Mouse (Mus musculus) bone marrow, adult 2 months (tissue): ENCODE data around the gene Rasal1. TPM values are rescaled to one million over a fixed set of nuclear protein-coding genes. Genes with fewer than 3 reads are reported as not detected.

Experiments
- H3K27ac ChIP-seq: fragments of 200-500 bp; 2 replicates; pipeline ENCODE4 v1.5.1; 2012; ENCODE audit warnings: low read depth, mild to moderate bottlenecking, control low read depth, inconsistent platforms, low read length; ENCODE audit not compliant: control insufficient read depth, poor library complexity, insufficient read depth
- H3K4me1 ChIP-seq: fragments of 200-500 bp; 2 replicates; pipeline ENCODE4 v1.6.1; 2011; ENCODE audit warnings: low read length; ENCODE audit not compliant: control insufficient read depth, insufficient read depth
- H3K4me3 ChIP-seq: fragments of 200-500 bp; replicated peaks from 2 replicates; pipeline ENCODE3; 2011; ENCODE audit warnings: mild to moderate bottlenecking, low read depth, low read length, control low read depth; ENCODE audit not compliant: control insufficient read depth
- CTCF ChIP-seq: fragments of 200-500 bp; IDR thresholded peaks from 2 replicates; pipeline ENCODE4 v1.5.1; 2011; ENCODE audit warnings: low read length, control low read depth; ENCODE audit not compliant: control insufficient read depth, insufficient read depth
- POLR2A ChIP-seq: fragments of 200-500 bp; IDR thresholded peaks from 2 replicates; pipeline ENCODE4 v1.6.1; 2011; ENCODE audit warnings: low read depth, mild to moderate bottlenecking, control low read depth, low read length, borderline replicate concordance; ENCODE audit not compliant: control insufficient read depth
- WGBS: fragments of 180-500 bp; shearing (Covaris S2); methylation state at CpG from one replicate; pipeline ENCODE4 v1.1.7; 2018; 5-methylcytosine and 5-hydroxymethylcytosine counted together
- polyA plus RNA-seq: library from polyadenylated mRNA; stranded (reverse); fragments of >200 nt; gene quantifications from 2 replicates; pipeline ENCODE4 v1.2.4, GENCODE M21; 2011; ENCODE audit warnings: low replicate concordance; ENCODE audit not compliant: missing spikeins, insufficient read depth, insufficient read length

The Rasal1 gene
- polyA plus RNA-seq, 1 experiment, result 4.6 TPM

DNA sequence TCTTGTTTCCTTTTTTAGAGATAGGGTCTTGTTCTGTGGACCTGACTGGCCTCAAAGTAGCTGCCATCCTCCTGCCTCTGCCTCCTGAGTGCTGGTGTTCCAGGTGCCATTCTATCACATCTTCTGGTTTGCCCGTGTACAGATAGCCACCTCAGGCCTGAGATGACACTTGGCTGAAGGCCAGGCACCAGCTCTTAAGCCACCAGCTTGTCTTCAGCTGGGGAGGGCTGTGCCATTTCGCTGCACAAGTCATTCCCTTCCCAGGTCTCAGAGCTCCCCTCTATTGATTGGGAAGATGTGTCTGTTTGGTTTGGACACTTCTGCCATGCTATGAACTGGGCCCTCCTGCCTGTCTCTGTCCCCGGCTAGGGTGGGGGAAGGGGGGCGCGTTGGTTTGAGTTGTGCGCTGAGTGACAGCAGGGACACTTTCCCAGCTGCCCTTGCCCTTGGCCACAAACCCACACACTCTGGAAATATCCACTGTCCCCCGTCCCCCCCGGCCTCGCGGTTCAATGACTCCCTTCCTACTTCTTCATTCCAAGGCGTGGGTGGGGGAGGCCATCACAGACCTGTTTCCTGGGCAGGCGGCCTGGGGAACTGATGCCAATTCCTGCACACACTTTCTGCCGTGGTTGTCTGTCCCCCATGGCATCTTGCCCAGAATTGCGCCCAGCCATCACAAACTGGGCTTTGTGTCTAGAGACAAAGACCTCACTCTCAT is 5.1 kb upstream of the Rasal1 start:
- H3K4me3 ChIP-seq, result no peak overlapping the region
- 5% methylated on average over 14 of the region's 14 CpGs for WGBS
- TF ChIP-seq CTCF (no peak), POLR2A (no peak)
- H3K27ac ChIP-seq, result no peak overlapping the region
- peaks cover 2% of the 10 kb centered on the region for H3K4me1 ChIP-seq

DNA sequence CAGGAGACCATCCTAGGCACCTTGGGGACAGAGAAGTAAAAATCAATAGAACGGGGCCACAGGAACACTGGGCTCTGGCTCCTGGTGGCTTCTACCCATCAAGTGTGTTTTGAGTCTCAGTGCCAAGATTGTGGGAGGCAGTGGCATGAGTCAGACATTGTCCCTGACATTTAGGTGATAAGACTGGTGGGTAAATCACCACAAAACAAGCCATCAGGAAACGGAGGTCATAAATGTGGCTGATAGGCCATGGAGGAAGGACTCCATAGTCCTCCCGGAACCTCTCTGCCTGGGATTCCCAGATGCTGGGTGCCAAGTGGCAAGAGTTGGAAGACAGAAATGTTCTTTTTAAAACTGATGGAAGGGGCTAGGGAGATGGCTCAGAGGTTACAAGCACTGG is 4.4 kb upstream of the Rasal1 start:
- Histone ChIP-seq H3K27ac (no peak overlapping the region), H3K4me1 (peaks cover 2% of the 10 kb centered on the region), H3K4me3 (no peak overlapping the region)
- 11% methylated on average over 3 of the region's 3 CpGs for WGBS
- no peak for TF ChIP-seq CTCF

DNA sequence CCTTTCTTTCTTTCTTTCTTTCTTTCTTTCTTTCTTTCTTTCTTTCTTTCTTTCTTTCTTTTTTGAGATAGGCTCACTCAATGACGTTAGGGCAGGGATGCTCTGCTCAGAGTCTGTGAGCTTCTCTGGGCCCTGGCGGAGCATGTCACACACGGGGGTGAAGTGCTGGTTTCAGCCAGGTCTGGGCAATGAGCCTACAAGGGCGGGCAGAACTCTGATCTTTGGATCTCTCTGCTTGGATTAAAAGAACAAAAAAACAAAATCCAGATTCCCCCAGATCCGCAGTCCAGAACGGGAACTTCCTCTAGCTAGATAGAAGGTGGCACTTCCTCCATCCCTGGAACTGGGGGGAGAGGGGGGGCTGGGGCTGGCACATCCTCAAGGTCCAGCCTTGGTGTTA is 2.8 kb upstream of the Rasal1 start:
- Histone ChIP-seq H3K4me1 (no peaks in the 10 kb centered on the region), H3K4me3 (no peak overlapping the region), H3K27ac (no peak overlapping the region)
- 19% methylated on average over 6 of the region's 6 CpGs for WGBS
- TF ChIP-seq POLR2A (no peak), CTCF (no peak)

DNA sequence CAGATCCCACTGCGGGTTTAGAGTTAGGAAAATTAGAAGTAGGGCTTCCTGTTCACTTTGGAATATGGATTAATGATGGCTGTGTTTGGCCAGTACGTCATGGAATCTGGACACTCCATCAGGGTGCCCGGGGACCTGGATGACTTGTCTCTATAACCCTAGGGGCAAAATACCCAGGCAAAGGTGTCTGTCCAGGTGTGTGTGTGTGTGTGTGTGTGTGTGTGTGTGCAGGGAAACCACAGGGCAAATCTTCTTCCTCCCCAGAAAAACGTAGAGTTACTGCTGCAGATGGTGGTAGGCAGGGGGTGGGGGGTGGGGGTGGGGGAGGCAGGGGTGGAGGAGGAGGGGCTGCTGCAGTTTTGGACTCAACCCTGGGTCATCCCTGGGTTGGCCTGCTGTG is 1.3 kb upstream of the Rasal1 start:
- Histone ChIP-seq H3K4me1 (no peaks in the 10 kb centered on the region), H3K4me3 (no peak overlapping the region), H3K27ac (no peak overlapping the region)
- TF ChIP-seq CTCF (no peak), POLR2A (no peak)
- WGBS, result 45% methylated on average over 4 of the region's 4 CpGs

DNA sequence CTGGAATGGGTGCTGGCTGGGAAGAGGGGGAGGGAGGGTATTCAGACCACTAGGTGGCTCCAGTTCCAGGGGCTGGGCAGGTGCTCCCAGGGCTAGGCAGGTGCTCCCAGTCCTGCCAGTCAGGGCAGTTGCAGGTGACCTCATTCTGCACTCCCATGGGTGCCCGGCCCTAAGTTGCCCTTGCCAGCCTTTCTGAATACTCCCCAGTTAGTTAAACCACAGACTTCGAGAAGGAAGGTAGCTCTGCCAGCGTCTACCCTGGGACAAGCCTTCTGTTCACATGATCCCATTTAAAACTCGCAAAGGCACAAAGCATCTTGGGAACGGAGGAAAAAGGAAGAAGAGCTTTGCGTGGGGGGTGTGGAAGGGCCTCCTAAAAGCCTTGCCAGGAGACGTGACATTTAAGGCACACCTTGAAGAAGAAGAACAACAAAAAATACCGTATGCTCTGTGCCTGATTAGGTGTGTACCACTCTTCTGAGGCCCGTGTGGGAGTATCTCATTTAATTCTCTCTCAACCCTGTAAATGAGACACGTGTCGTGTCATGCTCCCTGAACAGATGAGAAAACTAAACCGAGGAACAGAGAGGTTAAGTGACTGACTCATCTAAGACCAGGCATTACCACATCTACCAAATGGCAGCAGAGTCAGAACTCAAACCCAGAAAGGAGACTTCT is 659 bp upstream of the Rasal1 start:
- no peak for TF ChIP-seq CTCF
- 4% methylated on average over 12 of the region's 12 CpGs for WGBS
- Histone ChIP-seq H3K27ac (no peak overlapping the region), H3K4me1 (no peaks in the 10 kb centered on the region; the same call in 1 of the 2 replicates), H3K4me3 (no peak overlapping the region)

DNA sequence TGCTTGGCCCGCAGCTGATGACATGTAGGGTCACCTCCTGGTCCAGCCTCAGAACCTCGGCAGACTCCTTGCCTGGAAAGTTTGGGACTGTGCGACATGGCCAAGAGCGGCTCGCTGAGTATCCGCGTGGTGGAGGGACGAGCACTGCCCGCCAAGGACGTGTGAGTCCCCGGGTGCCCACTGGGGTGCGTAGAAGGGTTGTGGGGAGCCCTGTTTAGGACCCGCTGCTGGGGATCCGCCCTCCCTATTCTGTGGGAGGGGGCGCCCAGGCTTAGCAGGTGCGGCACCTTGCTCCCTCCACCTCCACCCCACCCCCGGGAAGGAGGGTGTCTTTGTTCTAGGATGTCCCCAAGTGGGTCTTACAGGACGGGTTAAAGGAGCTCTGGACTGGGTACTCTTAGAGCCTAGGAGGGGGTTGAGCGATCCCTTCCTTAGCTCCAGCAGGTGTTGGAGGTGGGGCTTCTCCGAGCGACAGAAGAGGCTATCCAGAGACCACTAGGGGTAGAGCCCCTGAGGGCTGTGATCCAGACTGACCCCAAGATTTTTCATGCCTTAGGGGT is 842 bp downstream of the Rasal1 start:
- Histone ChIP-seq H3K27ac (no peak overlapping the region), H3K4me3 (peak overlapping the region; percentile 51), H3K4me1 (no peaks in the 10 kb centered on the region; the same call in 1 of the 2 replicates)
- TF ChIP-seq POLR2A (no peak; the same call in 1 of the 2 replicates), CTCF (no peak)
- WGBS, result 5% methylated on average over 21 of the region's 21 CpGs

DNA sequence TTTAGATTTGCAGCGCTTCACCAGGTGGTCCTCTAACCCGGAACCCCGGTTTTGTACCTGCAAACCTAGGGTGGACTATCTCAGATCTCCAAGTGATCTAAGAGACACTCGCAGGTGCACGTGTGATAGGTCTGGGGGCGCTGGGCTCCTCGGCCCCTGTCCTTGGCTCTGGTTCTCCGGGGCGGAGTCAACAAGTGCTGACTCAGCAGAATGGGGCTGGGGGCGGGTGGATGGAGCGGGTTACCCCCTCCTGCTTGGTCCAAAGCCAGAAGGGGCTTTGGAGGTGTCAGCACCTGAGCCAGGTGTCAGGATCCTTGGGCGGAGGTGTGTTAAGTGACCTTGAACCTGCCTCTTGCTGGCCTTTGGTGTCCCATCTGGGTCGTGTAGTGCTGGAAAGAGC is 1.3 kb downstream of the Rasal1 start:
- 25% methylated on average over 13 of the region's 13 CpGs for WGBS
- Histone ChIP-seq H3K4me1 (no peaks in the 10 kb centered on the region; the same call in 1 of the 2 replicates), H3K4me3 (no peak overlapping the region), H3K27ac (no peak overlapping the region)
- TF ChIP-seq CTCF (no peak), POLR2A (no peak)

DNA sequence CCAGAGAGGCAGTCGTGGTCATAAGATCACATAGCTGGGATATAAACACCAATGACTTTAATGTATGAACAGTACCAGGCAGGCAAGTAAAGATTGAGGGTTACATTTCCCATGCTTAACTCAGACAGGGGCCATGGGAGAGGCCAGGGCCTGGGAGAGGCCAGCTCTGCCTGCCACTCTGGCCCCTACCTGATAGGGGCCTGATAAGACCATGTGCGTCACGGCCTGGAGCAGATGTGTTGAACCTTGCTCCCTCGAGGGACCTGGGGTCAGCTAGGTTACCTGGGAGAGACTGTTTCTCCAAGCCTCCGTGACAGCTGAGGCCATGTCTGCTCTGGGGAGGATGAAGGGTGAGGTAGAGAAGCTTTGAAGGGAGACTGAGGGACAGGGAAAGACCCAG is 2.6 kb downstream of the Rasal1 start:
- Histone ChIP-seq H3K4me1 (no peaks in the 10 kb centered on the region; the same call in 1 of the 2 replicates), H3K4me3 (no peak overlapping the region), H3K27ac (no peak overlapping the region)
- 80% methylated on average over 5 of the region's 5 CpGs for WGBS
- no peak for TF ChIP-seq CTCF

DNA sequence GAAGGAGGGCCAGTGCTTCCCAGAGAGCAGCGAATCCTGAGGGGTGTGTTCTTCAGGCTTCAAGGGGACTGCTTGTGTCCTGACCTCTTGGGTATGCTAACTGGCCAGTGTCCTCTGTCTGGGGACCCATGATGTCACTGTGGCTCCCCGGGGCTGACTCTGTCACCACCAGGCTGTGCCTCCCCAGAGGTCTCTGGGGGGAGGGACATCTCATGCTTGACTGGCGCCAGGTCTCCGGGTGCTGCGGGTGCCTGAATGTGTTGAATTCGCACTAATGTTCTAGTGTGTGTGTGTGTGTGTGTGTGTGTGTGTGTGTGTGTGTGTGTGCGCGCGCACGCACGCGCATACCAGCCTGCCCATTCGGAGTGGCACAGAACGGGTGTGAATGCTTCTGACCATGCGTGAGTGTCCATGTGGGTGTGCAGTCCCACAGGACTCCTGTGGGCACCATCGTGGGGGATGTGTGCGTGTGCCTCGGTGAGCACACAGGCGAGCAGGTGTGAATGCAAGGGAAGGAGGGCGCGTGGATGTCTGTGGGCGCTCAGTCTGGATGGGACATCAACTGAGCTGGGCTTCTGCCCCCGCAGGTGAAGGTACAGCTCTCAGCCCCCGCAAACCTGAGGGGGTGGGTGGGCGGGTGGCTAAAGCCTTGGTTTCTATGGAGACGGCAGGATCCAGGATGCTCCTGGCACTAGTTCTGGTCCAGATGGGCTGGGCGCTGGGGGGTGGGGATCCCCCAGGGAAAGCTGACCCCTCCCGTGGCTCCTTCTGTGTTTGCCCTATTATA is 4.5 kb downstream of the Rasal1 start:
- no peaks in the 10 kb centered on the region; the same call in 1 of the 2 replicates for H3K4me1 ChIP-seq
- TF ChIP-seq CTCF, result no peak
- 0 out of 2 replicates have a peak, but pooled peaks have one; percentile 16 for TF ChIP-seq POLR2A

More for the DNA sequence above, 4.5 kb downstream of the Rasal1 start:
- 80% methylated on average over 28 of the region's 28 CpGs for WGBS
- no peak overlapping the region for H3K4me3 ChIP-seq
- H3K27ac ChIP-seq, result no peak overlapping the region
